ENCODE assay signal across 14 mouse cellular contexts in genomic region chr13:6365169-6365568, GRCm38 (mm10).
DNase-seq lines count a peak whose midpoint lies in the region; ATAC-seq and TF ChIP-seq lines count a peak whose summit lies in the region.
"Had no signal": no experiment of that assay in that cellular context is flagged by ENCODE, and none has a peak within 500 bp of the region (broad histone marks: within the 10 kb centered on the region; RNA-seq: fewer than 3 reads in every experiment).

No protein-coding gene starts in this region.

- no peaks in the 10 kb centered on the region for H3K9me3 ChIP-seq in forebrain, embryonic 16.5 days (ENCODE audit: control insufficient read depth, low read length)
- H3K9me3 ChIP-seq in forebrain, embryonic 13.5 days (replicated peaks): no peaks in the 10 kb centered on the region
- no peaks in the 10 kb centered on the region for H3K9me3 ChIP-seq in midbrain, postnatal 0 days (ENCODE audit: low read length)
- H3K9me3 ChIP-seq in midbrain, embryonic 15.5 days: no peaks in the 10 kb centered on the region
- H3K9me3 ChIP-seq: heart, embryonic 10.5 days; liver, embryonic 13.5 days; midbrain, embryonic 12.5 days had no signal

- H3K4me1 ChIP-seq in forebrain, embryonic 16.5 days (replicated peaks; ENCODE audit: control insufficient read depth, insufficient read depth, low read length): no peaks in the 10 kb centered on the region
- H3K4me1 ChIP-seq in forebrain, embryonic 13.5 days: no peaks in the 10 kb centered on the region
- 0 out of 2 replicates have a peak, but pooled peaks cover 4% of the 10 kb centered on the region for H3K4me1 ChIP-seq in midbrain, postnatal 0 days (ENCODE audit: insufficient read depth, low read length)
- no peaks in the 10 kb centered on the region for H3K4me1 ChIP-seq in midbrain, embryonic 15.5 days
- H3K4me1 ChIP-seq: heart, embryonic 10.5 days; liver, embryonic 13.5 days; midbrain, embryonic 12.5 days had no signal

- no peak overlapping the region for H3K4me3 ChIP-seq in forebrain, embryonic 16.5 days (replicated peaks; ENCODE audit: low read length)
- no peak overlapping the region for H3K4me3 ChIP-seq in forebrain, embryonic 13.5 days
- H3K4me3 ChIP-seq in midbrain, postnatal 0 days (ENCODE audit: low read depth, low read length): no peak overlapping the region
- H3K4me3 ChIP-seq in midbrain, embryonic 15.5 days: no peak overlapping the region
- H3K4me3 ChIP-seq: heart, embryonic 10.5 days; liver, embryonic 13.5 days; midbrain, embryonic 12.5 days had no signal

- H3K4me2 ChIP-seq in forebrain, embryonic 16.5 days (ENCODE audit: low read length): no peak overlapping the region
- no peak overlapping the region for H3K4me2 ChIP-seq in forebrain, embryonic 13.5 days
- H3K4me2 ChIP-seq in midbrain, postnatal 0 days (ENCODE audit: low read depth, low read length, poor library complexity, severe bottlenecking): no peak overlapping the region
- H3K4me2 ChIP-seq in midbrain, embryonic 15.5 days: no peak overlapping the region
- H3K4me2 ChIP-seq: liver, embryonic 13.5 days; midbrain, embryonic 12.5 days had no signal

- DNase-seq in midbrain, postnatal 0 days (ENCODE audit: low spot score): peak; percentile 56
- DNase-seq in left cerebral cortex, adult 9 months (ENCODE audit: low spot score in 2 of 2): peak; percentile 20 to 34
- peak; percentile 54 for DNase-seq in telencephalon, adult 2 months (ENCODE audit: low read depth, low spot score)
- DNase-seq in embryo, embryonic 10.5 days (ENCODE audit: low spot score): no peak
- DNase-seq: adrenal gland, adult 2 months; layer of hippocampus, postnatal 36 days; liver, embryonic 13.5 days; lung, postnatal 14 days; thymus, adult 2 months had no signal

- ATAC-seq in forebrain, embryonic 16.5 days: peak; percentile 26; the same call in 1 of the 2 replicates
- ATAC-seq in forebrain, embryonic 13.5 days: no peak
- no peak for ATAC-seq in midbrain, postnatal 0 days (ENCODE audit: low FRiP score)
- ATAC-seq in midbrain, embryonic 15.5 days (replicated peaks): no peak; the same call in 1 of the 2 replicates

- H3K27me3 ChIP-seq in forebrain, embryonic 16.5 days (replicated peaks; ENCODE audit: control insufficient read depth, insufficient read depth, low read length): no peaks in the 10 kb centered on the region
- H3K27me3 ChIP-seq in forebrain, embryonic 13.5 days: no peaks in the 10 kb centered on the region
- H3K27me3 ChIP-seq in midbrain, postnatal 0 days (ENCODE audit: insufficient read depth, low read length): no peaks in the 10 kb centered on the region
- no peaks in the 10 kb centered on the region for H3K27me3 ChIP-seq in midbrain, embryonic 15.5 days (replicated peaks)
- H3K27me3 ChIP-seq: liver, embryonic 13.5 days; midbrain, embryonic 12.5 days had no signal

- H3K36me3 ChIP-seq in forebrain, embryonic 16.5 days (ENCODE audit: control insufficient read depth, insufficient read depth): no peaks in the 10 kb centered on the region
- H3K36me3 ChIP-seq in forebrain, embryonic 13.5 days (ENCODE audit: poor library complexity, severe bottlenecking): no peaks in the 10 kb centered on the region
- no peaks in the 10 kb centered on the region for H3K36me3 ChIP-seq in midbrain, postnatal 0 days (ENCODE audit: insufficient read depth, low read length)
- no peaks in the 10 kb centered on the region for H3K36me3 ChIP-seq in midbrain, embryonic 15.5 days (replicated peaks)
- H3K36me3 ChIP-seq: heart, embryonic 10.5 days; liver, embryonic 13.5 days; midbrain, embryonic 12.5 days had no signal

- 84% methylated on average over 4 of the region's 4 CpGs for WGBS in forebrain, embryonic 16.5 days
- WGBS in forebrain, embryonic 13.5 days: 85% methylated on average over 4 of the region's 4 CpGs
- WGBS in midbrain, postnatal 0 days: 70% methylated on average over 4 of the region's 4 CpGs
- 78% methylated on average over 4 of the region's 4 CpGs for WGBS in midbrain, embryonic 15.5 days

- no peak overlapping the region for H3K9ac ChIP-seq in forebrain, embryonic 16.5 days (replicated peaks; ENCODE audit: low read depth, low read length)
- H3K9ac ChIP-seq in forebrain, embryonic 13.5 days: no peak overlapping the region
- no peak overlapping the region for H3K9ac ChIP-seq in midbrain, postnatal 0 days (replicated peaks; ENCODE audit: low read length, poor library complexity, severe bottlenecking)
- no peak overlapping the region for H3K9ac ChIP-seq in midbrain, embryonic 15.5 days
- H3K9ac ChIP-seq: liver, embryonic 13.5 days; midbrain, embryonic 12.5 days had no signal

- no peak overlapping the region; the same call in 1 of the 2 replicates for H3K27ac ChIP-seq in forebrain, embryonic 16.5 days (ENCODE audit: low read length)
- H3K27ac ChIP-seq in forebrain, embryonic 13.5 days: no peak overlapping the region
- H3K27ac ChIP-seq in midbrain, postnatal 0 days (ENCODE audit: low read depth, low read length): no peak overlapping the region
- H3K27ac ChIP-seq in midbrain, embryonic 15.5 days: no peak overlapping the region
- H3K27ac ChIP-seq: heart, embryonic 10.5 days; liver, embryonic 13.5 days; midbrain, embryonic 12.5 days had no signal

- no peak for TF ChIP-seq CTCF in midbrain, postnatal 0 days (IDR thresholded peaks at IDR 0.05)
